Mouse (Mus musculus) cerebellum, adult 2 months (tissue): ENCODE data around the gene Oscp1. TPM values are rescaled to one million over a fixed set of nuclear protein-coding genes. Genes with fewer than 3 reads are reported as not detected.

Source experiments
- DNase-seq, 2 experiments: peaks; one replicate each; pipeline ENCODE4 v3.0.0; 2021
- H3K27ac ChIP-seq: fragments of 200-500 bp; 2 replicates; pipeline ENCODE4 v1.5.1; 2012; ENCODE audit warnings: low read length, control low read depth, inconsistent platforms; ENCODE audit not compliant: insufficient read depth
- H3K27me3 ChIP-seq: fragments of 200-500 bp; 2 replicates; pipeline ENCODE4 v1.6.1; 2012; ENCODE audit warnings: inconsistent platforms, mild to moderate bottlenecking, low read length, moderate library complexity; ENCODE audit not compliant: control insufficient read depth, insufficient read depth
- H3K4me1 ChIP-seq: fragments of 200-500 bp; 2 replicates; pipeline ENCODE4 v1.6.1; 2011; ENCODE audit warnings: low read length; ENCODE audit not compliant: control insufficient read depth, insufficient read depth
- H3K4me3 ChIP-seq: fragments of 200-500 bp; replicated peaks from 2 replicates; pipeline ENCODE3; 2011; ENCODE audit warnings: mild to moderate bottlenecking, low read depth, low read length, control low read depth; ENCODE audit not compliant: insufficient read depth
- CTCF ChIP-seq: fragments of 200-500 bp; IDR thresholded peaks from 2 replicates; pipeline ENCODE4 v1.5.1; 2011; ENCODE audit warnings: low read depth, mild to moderate bottlenecking, control low read depth, low read length, moderate library complexity, borderline replicate concordance; ENCODE audit not compliant: insufficient read depth
- POLR2A ChIP-seq: fragments of 200-500 bp; IDR thresholded peaks from 2 replicates; pipeline ENCODE4 v1.6.1; 2011; ENCODE audit warnings: low read length, control low read depth, borderline replicate concordance; ENCODE audit not compliant: insufficient read depth
- WGBS: fragments of 180-500 bp; shearing (Covaris S2); methylation state at CpG from one replicate; pipeline ENCODE4 v1.1.7; 2018; 5-methylcytosine and 5-hydroxymethylcytosine counted together
- polyA plus RNA-seq: library from polyadenylated mRNA; depleted of rRNA; stranded (reverse); fragments of >200 nt; gene quantifications from 2 replicates; pipeline ENCODE4 v1.2.3, GENCODE M21; 2012

Gene Oscp1
- polyA plus RNA-seq, 1 experiment, result 12.8 TPM

GRCm38 (mm10) chr4:126108061-126108740 lies 49.8 kb downstream of the Oscp1 start:
- H3K4me1 ChIP-seq, result peaks cover 59% of the 10 kb centered on the region
- 27% methylated on average over 8 of the region's 8 CpGs for WGBS
- no peak overlapping the region for H3K4me3 ChIP-seq
- H3K27ac ChIP-seq, result peak overlapping the region; percentile 49
- TF ChIP-seq POLR2A (no peak), CTCF (no peak)
- peak in 1 of 2 experiments; percentile 21 for DNase-seq
- H3K27me3 ChIP-seq, result no peaks in the 10 kb centered on the region

DNA sequence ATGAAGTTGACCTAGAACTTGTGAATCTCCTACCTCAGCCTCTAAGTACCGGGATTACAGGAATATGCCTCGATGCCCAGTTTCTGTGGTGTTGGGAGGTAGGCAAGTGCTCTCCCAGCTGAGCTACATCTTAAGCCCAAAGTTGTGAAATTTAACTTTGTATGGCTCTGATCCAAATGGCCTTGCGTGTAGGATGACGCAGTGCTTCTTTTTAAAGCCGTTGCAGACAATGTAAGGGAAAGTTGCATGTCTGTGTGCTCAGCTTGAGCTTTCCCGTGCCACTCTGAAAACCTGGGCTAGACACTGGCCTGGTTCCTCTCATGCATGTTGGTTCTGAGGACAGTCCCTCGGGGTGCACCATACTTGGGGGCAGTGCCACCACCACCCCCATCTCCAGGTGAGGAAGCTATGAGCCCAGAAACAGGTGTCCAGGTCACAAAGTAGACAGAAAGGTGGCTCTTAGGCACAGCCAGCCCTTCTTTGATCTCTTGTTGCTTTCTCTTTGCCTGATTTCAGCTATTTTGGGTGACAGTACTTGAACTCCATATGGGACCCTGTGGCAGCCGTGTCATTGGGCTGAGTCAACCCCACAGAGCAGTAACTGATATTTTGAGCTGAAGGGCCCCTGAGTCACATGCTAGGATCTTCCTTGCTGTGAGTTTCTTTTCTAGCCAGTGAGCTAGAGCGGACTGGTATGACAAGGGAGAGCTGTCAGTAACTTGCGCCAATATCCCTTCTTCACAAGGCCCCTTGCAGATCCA lies 51.4 kb downstream of the Oscp1 start:
- Histone ChIP-seq H3K27me3 (no peaks in the 10 kb centered on the region), H3K27ac (peak overlapping the region; percentile 93), H3K4me3 (peak overlapping the region; percentile 2), H3K4me1 (peaks cover 70% of the 10 kb centered on the region)
- no peak for TF ChIP-seq POLR2A
- no peak for TF ChIP-seq CTCF
- WGBS, result 36% methylated on average over 10 of the region's 10 CpGs
- DNase-seq, result peak; percentile 30 to 68

DNA sequence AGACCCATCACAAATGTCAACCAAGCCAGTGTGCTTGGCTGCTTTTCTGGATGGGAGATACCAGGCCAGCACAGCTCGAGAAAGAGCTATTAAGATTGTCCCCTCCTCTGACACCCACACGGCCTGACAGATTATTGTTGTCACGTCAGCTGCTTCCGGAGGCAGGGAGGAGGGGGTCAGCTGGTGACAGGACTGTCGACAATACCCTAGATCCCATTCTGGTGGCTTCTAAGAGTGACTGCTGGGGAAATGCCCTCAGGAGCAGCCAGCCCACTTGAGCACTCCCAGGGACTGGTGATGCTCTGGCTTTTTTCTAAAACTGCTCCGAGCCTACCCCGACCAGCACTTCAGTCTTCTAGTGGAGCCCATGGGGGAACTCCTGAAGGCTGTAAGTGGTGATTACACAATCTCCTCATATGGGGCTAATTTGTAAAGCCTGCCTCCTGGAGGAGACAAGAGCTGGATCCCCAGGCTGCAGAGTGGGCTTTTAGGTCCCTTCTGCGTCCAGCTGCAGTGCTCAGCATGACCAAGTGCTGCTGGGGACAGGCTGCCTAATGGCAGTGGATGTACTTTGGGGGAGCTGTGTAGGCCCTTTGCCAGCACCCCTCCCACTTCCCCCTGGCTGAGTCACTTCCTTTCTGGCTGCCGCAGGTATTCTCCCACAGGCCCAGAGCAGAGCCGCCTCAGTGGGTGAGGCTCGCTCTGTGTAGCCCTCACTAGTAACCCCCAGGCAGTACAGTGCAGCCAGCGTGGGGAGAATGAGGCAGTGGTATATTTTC lies 52.2 kb downstream of the Oscp1 start:
- Histone ChIP-seq H3K27ac (peak overlapping the region; percentile 93), H3K4me3 (peak overlapping the region; percentile 6), H3K27me3 (no peaks in the 10 kb centered on the region), H3K4me1 (peaks cover 77% of the 10 kb centered on the region)
- 3% methylated on average over 12 of the region's 12 CpGs for WGBS
- TF ChIP-seq CTCF (0 out of 2 replicates have a peak, but pooled peaks have one; percentile 17), POLR2A (no peak)
- peak; percentile 83 for DNase-seq

DNA sequence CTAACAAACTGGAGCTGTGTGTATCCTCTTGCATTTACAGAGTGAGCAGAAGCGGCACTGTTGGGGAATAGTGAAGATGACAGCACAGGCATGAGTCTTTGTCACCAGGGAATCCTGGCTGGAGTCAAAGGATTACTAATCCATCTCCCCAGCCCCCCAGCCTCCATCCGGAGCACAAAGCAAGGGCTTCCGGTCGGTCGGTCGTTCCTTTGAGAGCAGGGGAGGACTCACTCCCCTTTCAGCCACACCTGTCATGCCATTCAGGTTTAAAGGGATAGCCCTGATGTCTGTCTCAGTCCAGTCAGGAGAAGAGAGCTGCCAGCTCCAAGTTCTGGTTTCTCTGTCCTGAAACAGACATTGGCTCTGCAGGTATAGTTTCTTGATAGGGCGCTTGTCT lies 52.8 kb downstream of the Oscp1 start:
- peaks cover 77% of the 10 kb centered on the region for H3K4me1 ChIP-seq
- H3K27ac ChIP-seq, result peak overlapping the region; percentile 93
- peak overlapping the region; percentile 6 for H3K4me3 ChIP-seq
- H3K27me3 ChIP-seq, result no peaks in the 10 kb centered on the region
- TF ChIP-seq POLR2A (no peak), CTCF (no peak)
- peak in 1 of 2 experiments; percentile 69 for DNase-seq
- 12% methylated on average over 7 of the region's 7 CpGs for WGBS

DNA sequence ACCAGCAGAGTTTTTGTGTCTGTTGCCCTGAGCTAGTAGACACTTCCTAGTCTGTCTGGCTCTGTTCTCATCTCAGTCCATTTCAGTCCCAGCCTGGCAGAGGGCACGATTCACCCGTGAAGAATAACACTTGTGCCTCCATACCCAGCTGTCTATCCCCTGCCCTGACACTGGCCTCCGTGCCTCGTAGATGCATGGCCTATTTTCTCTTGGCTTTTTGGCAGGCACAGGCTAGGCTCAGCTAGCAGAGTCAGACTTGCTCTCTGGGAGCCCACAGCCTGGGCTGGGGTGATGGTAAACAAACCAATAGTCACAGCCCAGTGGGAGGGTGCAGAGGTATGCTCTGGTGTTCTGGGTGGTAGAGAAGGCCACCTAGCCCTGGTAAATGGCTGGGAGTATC lies 54.9 kb downstream of the Oscp1 start:
- Histone ChIP-seq H3K4me1 (peaks cover 82% of the 10 kb centered on the region), H3K4me3 (no peak overlapping the region), H3K27ac (peak overlapping the region; percentile 79), H3K27me3 (no peaks in the 10 kb centered on the region)
- WGBS, result 2% methylated on average over 4 of the region's 4 CpGs
- DNase-seq, result peak; percentile 76 to 82
- no peak for TF ChIP-seq CTCF
- TF ChIP-seq POLR2A, result no peak

DNA sequence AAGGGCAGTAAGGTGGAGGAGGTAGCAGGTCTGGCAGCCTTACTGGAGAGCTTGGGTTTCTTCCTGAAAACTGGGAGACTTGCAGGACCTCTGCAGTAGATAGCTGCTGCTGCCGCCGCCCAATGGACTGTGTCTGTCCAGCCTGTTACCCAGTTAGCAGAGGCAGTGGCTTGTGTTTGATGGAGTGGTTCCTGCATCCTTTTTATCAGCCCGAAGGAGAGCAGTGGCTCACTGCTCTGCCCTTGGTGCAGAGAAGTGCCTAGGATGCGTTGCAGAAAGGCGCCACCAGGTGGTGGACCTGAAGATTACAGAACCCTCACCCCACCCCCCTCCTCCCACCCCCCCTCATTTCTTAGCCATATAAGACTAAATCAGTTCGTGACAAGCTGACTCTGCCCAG lies 55.6 kb downstream of the Oscp1 start:
- 15% methylated on average over 6 of the region's 6 CpGs for WGBS
- peaks cover 82% of the 10 kb centered on the region for H3K4me1 ChIP-seq

DNA sequence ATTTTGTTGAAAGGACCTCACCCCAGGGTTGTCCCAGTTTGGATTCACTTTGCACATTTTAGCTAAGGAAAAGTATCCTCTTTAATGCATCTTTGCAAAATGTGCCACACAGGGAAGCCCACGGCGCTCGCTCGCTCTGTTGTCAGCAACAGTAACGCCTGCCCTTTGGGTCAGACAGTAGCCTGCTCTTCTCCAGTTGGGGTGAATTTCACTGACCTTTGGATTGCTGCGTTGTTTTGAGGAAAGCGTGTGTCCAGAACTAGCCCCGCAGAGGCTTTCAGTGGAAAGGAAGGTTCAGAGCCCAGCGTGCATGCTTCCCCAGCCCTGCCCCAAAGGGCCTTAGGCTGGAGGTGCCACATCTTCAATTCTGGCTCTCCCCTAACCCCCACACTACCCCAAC lies 57.0 kb downstream of the Oscp1 start:
- DNase-seq, result no peak
- TF ChIP-seq POLR2A (no peak), CTCF (no peak)
- 79% methylated on average over 9 of the region's 9 CpGs for WGBS
- peaks cover 78% of the 10 kb centered on the region for H3K4me1 ChIP-seq
- H3K27me3 ChIP-seq, result no peaks in the 10 kb centered on the region
- peak overlapping the region; percentile 12 for H3K27ac ChIP-seq
- H3K4me3 ChIP-seq, result no peak overlapping the region

More for the DNA sequence above, 55.6 kb downstream of the Oscp1 start:
- H3K27me3 ChIP-seq, result no peaks in the 10 kb centered on the region
- peak; percentile 70 to 73 for DNase-seq
- H3K4me3 ChIP-seq, result no peak overlapping the region
- H3K27ac ChIP-seq, result peak overlapping the region; percentile 79
- TF ChIP-seq CTCF, result peak; percentile 73
- 0 out of 2 replicates have a peak, but pooled peaks have one; percentile 23 for TF ChIP-seq POLR2A
